Mouse (Mus musculus): ENCODE results near the gene Sema5b.

GRCm38 (mm10) chr16:35540333-35541116, 420 bp upstream of the Sema5b start:
- TF ChIP-seq CTCF (IDR thresholded peaks at IDR 0.05; ENCODE audit: control insufficient read depth, insufficient read depth, low read length) (no peak), POLR2A (IDR thresholded peaks at IDR 0.05; ENCODE audit: borderline replicate concordance, control insufficient read depth, low read depth, low read length) (no peak)
